In genomic region chr2:178413081-178413480, GRCm38 (mm10) we compare ENCODE assay signal across 7 mouse cellular contexts. TPM values are rescaled to one million over a fixed set of nuclear protein-coding genes. Genes with fewer than 3 reads are reported as not detected.
DNase-seq lines count a peak whose midpoint lies in the region; ATAC-seq and TF ChIP-seq lines count a peak whose summit lies in the region.

No protein-coding gene starts in this region.

- peak overlapping the region; percentile 87 for H3K4me2 ChIP-seq in lung, embryonic 16.5 days (ENCODE audit: low read depth, low read length)
- H3K4me2 ChIP-seq in forebrain, embryonic 15.5 days (replicated peaks), result peak overlapping the region; percentile 100
- peak overlapping the region; percentile 99 for H3K4me2 ChIP-seq in limb, embryonic 11.5 days (ENCODE audit: low read depth, severe bottlenecking)
- peak overlapping the region; percentile 96 for H3K4me2 ChIP-seq in stomach, embryonic 14.5 days (replicated peaks; ENCODE audit: low read depth, low read length)

- H3K4me3 ChIP-seq in lung, embryonic 16.5 days (ENCODE audit: low read length), result peak overlapping the region; percentile 72
- H3K4me3 ChIP-seq in lung, adult 2 months (replicated peaks; ENCODE audit: extremely low read depth, low read depth, low read length), result no peak overlapping the region
- peak overlapping the region; percentile 76 for H3K4me3 ChIP-seq in forebrain, embryonic 15.5 days
- peak overlapping the region; percentile 61; the same call in 1 of the 2 replicates for H3K4me3 ChIP-seq in limb, embryonic 11.5 days (ENCODE audit: low read depth, low read length)
- H3K4me3 ChIP-seq in stomach, embryonic 14.5 days (ENCODE audit: low read depth, low read length), result peak overlapping the region; percentile 67

- H3K27me3 ChIP-seq in lung, embryonic 16.5 days (ENCODE audit: control insufficient read depth, insufficient read depth, low read depth, low read length), result peaks cover 9% of the 10 kb centered on the region
- H3K27me3 ChIP-seq in forebrain, embryonic 15.5 days, result 0 out of 2 replicates have a peak, but pooled peaks cover 13% of the 10 kb centered on the region
- peaks cover 9% of the 10 kb centered on the region for H3K27me3 ChIP-seq in limb, embryonic 11.5 days (ENCODE audit: control insufficient read depth, insufficient read depth, low read length)
- H3K27me3 ChIP-seq in stomach, embryonic 14.5 days (ENCODE audit: control insufficient read depth, insufficient read depth, low read length), result no peaks in the 10 kb centered on the region

- no peak for TF ChIP-seq CTCF in lung, adult 2 months (IDR thresholded peaks at IDR 0.05; ENCODE audit: insufficient read depth, low read length)

- no peak for DNase-seq in lung, adult 2 months
- no peak for DNase-seq in limb, embryonic 11.5 days (ENCODE audit: low spot score)
- no peak for DNase-seq in spleen, postnatal 10 days (ENCODE audit: low spot score in 2 of 2)
- DNase-seq in left cerebral cortex, postnatal 14 days (ENCODE audit: low spot score in 2 of 2), result no peak

- intact Hi-C loops in left cerebral cortex, postnatal 14 days (cut with DNase I), result no loop called here

- no peak for TF ChIP-seq POLR2A in lung, adult 2 months (IDR thresholded peaks at IDR 0.05; ENCODE audit: borderline replicate concordance, extremely low read depth, low read depth, low read length)

- H3K9me3 ChIP-seq in lung, embryonic 16.5 days (ENCODE audit: control insufficient read depth, low read length), result 0 out of 2 replicates have a peak, but pooled peaks cover 1% of the 10 kb centered on the region
- no peaks in the 10 kb centered on the region for H3K9me3 ChIP-seq in forebrain, embryonic 15.5 days
- no peaks in the 10 kb centered on the region for H3K9me3 ChIP-seq in limb, embryonic 11.5 days (ENCODE audit: control insufficient read depth, low read length)
- no peaks in the 10 kb centered on the region for H3K9me3 ChIP-seq in stomach, embryonic 14.5 days (ENCODE audit: control insufficient read depth, low read depth, low read length)

- WGBS in lung, embryonic 16.5 days, result 52% methylated on average over 13 of the region's 13 CpGs
- WGBS in lung, adult 2 months, result 67% methylated on average over 13 of the region's 13 CpGs
- WGBS in forebrain, embryonic 15.5 days, result 67% methylated on average over 13 of the region's 13 CpGs
- WGBS in limb, embryonic 11.5 days, result 61% methylated on average over 13 of the region's 13 CpGs
- 54% methylated on average over 13 of the region's 13 CpGs for WGBS in stomach, embryonic 14.5 days

- 0 out of 2 replicates have a peak, but pooled peaks cover 1% of the 10 kb centered on the region for H3K36me3 ChIP-seq in lung, embryonic 16.5 days (ENCODE audit: control insufficient read depth, insufficient read depth, low read length)
- H3K36me3 ChIP-seq in forebrain, embryonic 15.5 days, result no peaks in the 10 kb centered on the region
- no peaks in the 10 kb centered on the region for H3K36me3 ChIP-seq in limb, embryonic 11.5 days (ENCODE audit: control insufficient read depth, insufficient read depth, low read length)
- H3K36me3 ChIP-seq in stomach, embryonic 14.5 days (ENCODE audit: control insufficient read depth, insufficient read depth, low read length), result peaks cover 3% of the 10 kb centered on the region; the same call in 1 of the 2 replicates

- H3K27ac ChIP-seq in lung, embryonic 16.5 days (ENCODE audit: low read length), result no peak overlapping the region; the same call in 1 of the 2 replicates
- no peak overlapping the region for H3K27ac ChIP-seq in forebrain, embryonic 15.5 days (replicated peaks)
- no peak overlapping the region for H3K27ac ChIP-seq in limb, embryonic 11.5 days (replicated peaks; ENCODE audit: low read depth, low read length)
- no peak overlapping the region for H3K27ac ChIP-seq in stomach, embryonic 14.5 days (ENCODE audit: low read length)

- H3K4me1 ChIP-seq in lung, embryonic 16.5 days (replicated peaks; ENCODE audit: control insufficient read depth, insufficient read depth, low read length), result peaks cover 28% of the 10 kb centered on the region
- H3K4me1 ChIP-seq in lung, adult 2 months (ENCODE audit: control insufficient read depth, insufficient read depth, low read length), result peaks cover 7% of the 10 kb centered on the region
- H3K4me1 ChIP-seq in forebrain, embryonic 15.5 days, result peaks cover 21% of the 10 kb centered on the region
- peaks cover 9% of the 10 kb centered on the region for H3K4me1 ChIP-seq in limb, embryonic 11.5 days (ENCODE audit: control insufficient read depth, insufficient read depth, low read length)
- peaks cover 20% of the 10 kb centered on the region for H3K4me1 ChIP-seq in stomach, embryonic 14.5 days (ENCODE audit: control insufficient read depth, insufficient read depth, low read length)

- no peak overlapping the region for H3K9ac ChIP-seq in lung, embryonic 16.5 days (ENCODE audit: low read length)
- H3K9ac ChIP-seq in forebrain, embryonic 15.5 days (replicated peaks), result no peak overlapping the region
- H3K9ac ChIP-seq in limb, embryonic 11.5 days (ENCODE audit: low read length), result no peak overlapping the region
- no peak overlapping the region for H3K9ac ChIP-seq in stomach, embryonic 14.5 days (replicated peaks; ENCODE audit: low read depth, low read length)

- ATAC-seq in lung, embryonic 16.5 days (ENCODE audit: low read depth), result no peak
- ATAC-seq in forebrain, embryonic 15.5 days (replicated peaks), result no peak
- no peak for ATAC-seq in limb, embryonic 11.5 days (ENCODE audit: insufficient number of reproducible peaks, low FRiP score, low TSS enrichment, low read depth)
- no peak for ATAC-seq in stomach, embryonic 14.5 days (ENCODE audit: insufficient number of reproducible peaks, insufficient read depth, low FRiP score, low read depth)

RNA-seq across cellular contexts. Expression of gene Ppp1r3d, which starts 1.2 kb away (rescaled TPM):
- polyA plus RNA-seq in lung, embryonic 16.5 days (2015; fragmentation: Nextera tagmentation; extraction: Ambion mirVana), result 3.1 and 3.2 TPM in 2 replicates
- 5.3 and 6.0 TPM in 2 replicates for polyA plus RNA-seq in lung, adult 2 months (2012; rRNA removed)
- 1.7 and 1.9 TPM in 2 replicates for polyA plus RNA-seq in forebrain, embryonic 15.5 days (2015; fragmentation: Nextera tagmentation; extraction: Ambion mirVana)
- polyA plus RNA-seq in limb, embryonic 11.5 days (2014; fragmentation: Nextera tagmentation; extraction: Ambion mirVana), result 3.0 and 3.1 TPM in 2 replicates
- polyA plus RNA-seq in stomach, embryonic 14.5 days (2014; fragmentation: Nextera tagmentation; extraction: Ambion mirVana), result 3.4 and 4.3 TPM in 2 replicates
- total RNA-seq in left cerebral cortex, postnatal 14 days (2021), result 10 to 100 TPM in 1 of 2 experiments, 1 to 10 TPM in 1; 9.9 to 10.3 TPM

RNA-seq across cellular contexts. Expression of gene Fam217b, which starts 1.2 kb away (rescaled TPM):
- polyA plus RNA-seq in lung, embryonic 16.5 days (2015; fragmentation: Nextera tagmentation; extraction: Ambion mirVana), result 2.8 and 3.2 TPM in 2 replicates
- polyA plus RNA-seq in lung, adult 2 months (2012; rRNA removed), result 2.4 and 3.3 TPM in 2 replicates
- 4.2 and 6.1 TPM in 2 replicates for polyA plus RNA-seq in forebrain, embryonic 15.5 days (2015; fragmentation: Nextera tagmentation; extraction: Ambion mirVana)
- polyA plus RNA-seq in limb, embryonic 11.5 days (2014; fragmentation: Nextera tagmentation; extraction: Ambion mirVana), result 5.3 and 8.6 TPM in 2 replicates
- polyA plus RNA-seq in stomach, embryonic 14.5 days (2014; fragmentation: Nextera tagmentation; extraction: Ambion mirVana), result 6.5 and 8.0 TPM in 2 replicates
- total RNA-seq in left cerebral cortex, postnatal 14 days (2021), result 10 to 100 TPM; 43.6 to 47.4 TPM

RNA-seq across cellular contexts. Expression of gene Sycp2, which starts 5.6 kb away (rescaled TPM):
- 0.05 TPM in 1 of 2 replicates, not detected in the other for polyA plus RNA-seq in lung, embryonic 16.5 days (2015; fragmentation: Nextera tagmentation; extraction: Ambion mirVana)
- 0.04 TPM in 1 of 2 replicates, not detected in the other for polyA plus RNA-seq in lung, adult 2 months (2012; rRNA removed)
- 0.18 and 0.20 TPM in 2 replicates for polyA plus RNA-seq in forebrain, embryonic 15.5 days (2015; fragmentation: Nextera tagmentation; extraction: Ambion mirVana)
- 0.09 and 0.20 TPM in 2 replicates for polyA plus RNA-seq in limb, embryonic 11.5 days (2014; fragmentation: Nextera tagmentation; extraction: Ambion mirVana)
- polyA plus RNA-seq in stomach, embryonic 14.5 days (2014; fragmentation: Nextera tagmentation; extraction: Ambion mirVana), result 0.22 and 0.24 TPM in 2 replicates
- under 1 TPM; 0.55 TPM for total RNA-seq in left cerebral cortex, postnatal 14 days (2021)

RNA-seq across cellular contexts. Expression of gene Cdh26, which starts 17.2 kb away (rescaled TPM):
- 0.28 and 0.30 TPM in 2 replicates for polyA plus RNA-seq in lung, embryonic 16.5 days (2015; fragmentation: Nextera tagmentation; extraction: Ambion mirVana)
- polyA plus RNA-seq in lung, adult 2 months (2012; rRNA removed), result 0.50 and 0.63 TPM in 2 replicates
- 0.09 TPM in 1 of 2 replicates, not detected in the other for polyA plus RNA-seq in forebrain, embryonic 15.5 days (2015; fragmentation: Nextera tagmentation; extraction: Ambion mirVana)
- polyA plus RNA-seq in limb, embryonic 11.5 days (2014; fragmentation: Nextera tagmentation; extraction: Ambion mirVana), result 0.40 and 0.55 TPM in 2 replicates
- polyA plus RNA-seq in stomach, embryonic 14.5 days (2014; fragmentation: Nextera tagmentation; extraction: Ambion mirVana), result 0.54 and 0.70 TPM in 2 replicates
- total RNA-seq in left cerebral cortex, postnatal 14 days (2021), result under 1 TPM; 0.21 to 0.31 TPM
